Mouse (Mus musculus): Measurements from ENCODE around the gene Clic5. TPM values are rescaled to one million over a fixed set of nuclear protein-coding genes. Genes with fewer than 3 reads are reported as not detected.

Clic5 gene
- polyA plus RNA-seq, 1 experiment from 2014 or later, result 9.8 TPM

DNA sequence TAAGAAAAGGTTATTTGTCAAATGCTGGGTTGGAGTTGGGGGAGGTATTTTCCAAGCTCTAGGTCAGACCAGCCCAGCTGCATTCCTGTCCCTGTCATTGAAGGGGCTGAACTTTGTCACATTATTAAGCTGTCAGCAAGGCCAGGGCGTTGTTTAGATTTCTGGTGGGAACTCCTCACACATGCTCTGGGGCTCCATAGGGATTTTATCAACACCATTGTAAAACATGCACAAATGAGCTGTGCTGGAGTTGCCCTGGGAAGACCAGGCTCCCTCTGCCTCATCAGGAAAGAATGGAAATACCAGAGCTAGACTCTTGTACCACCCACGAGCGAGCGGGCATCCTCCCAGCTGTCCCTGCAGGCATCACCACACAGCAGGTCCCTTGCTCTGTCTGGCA is 112.3 kb downstream of the Clic5 start:
- DNase-seq (ENCODE audit: low spot score), result peak; percentile 80
- no peak overlapping the region for H3K9ac ChIP-seq (ENCODE audit: low read depth, low read length)
- H3K27ac ChIP-seq, result no peak overlapping the region
- WGBS, result 31% methylated on average over 4 of the region's 4 CpGs
- H3K4me1 ChIP-seq (replicated peaks; ENCODE audit: insufficient read depth, low read length), result peaks cover 7% of the 10 kb centered on the region; the same call in 1 of the 2 replicates
- no peaks in the 10 kb centered on the region for H3K9me3 ChIP-seq (replicated peaks; ENCODE audit: low read length)
- no peak overlapping the region for H3K4me2 ChIP-seq (ENCODE audit: low read length)
- H3K27me3 ChIP-seq (ENCODE audit: insufficient read depth, low read length), result no peaks in the 10 kb centered on the region
- H3K36me3 ChIP-seq (ENCODE audit: insufficient read depth, low read length), result no peaks in the 10 kb centered on the region
- ATAC-seq (replicated peaks; ENCODE audit: low FRiP score, low read depth), result 0 out of 2 replicates have a peak, but pooled peaks have one; percentile 36
- no peak for TF ChIP-seq CTCF (IDR thresholded peaks at IDR 0.05; ENCODE audit: low read depth)
- no peak overlapping the region for H3K4me3 ChIP-seq (replicated peaks; ENCODE audit: low read depth, low read length)

DNA sequence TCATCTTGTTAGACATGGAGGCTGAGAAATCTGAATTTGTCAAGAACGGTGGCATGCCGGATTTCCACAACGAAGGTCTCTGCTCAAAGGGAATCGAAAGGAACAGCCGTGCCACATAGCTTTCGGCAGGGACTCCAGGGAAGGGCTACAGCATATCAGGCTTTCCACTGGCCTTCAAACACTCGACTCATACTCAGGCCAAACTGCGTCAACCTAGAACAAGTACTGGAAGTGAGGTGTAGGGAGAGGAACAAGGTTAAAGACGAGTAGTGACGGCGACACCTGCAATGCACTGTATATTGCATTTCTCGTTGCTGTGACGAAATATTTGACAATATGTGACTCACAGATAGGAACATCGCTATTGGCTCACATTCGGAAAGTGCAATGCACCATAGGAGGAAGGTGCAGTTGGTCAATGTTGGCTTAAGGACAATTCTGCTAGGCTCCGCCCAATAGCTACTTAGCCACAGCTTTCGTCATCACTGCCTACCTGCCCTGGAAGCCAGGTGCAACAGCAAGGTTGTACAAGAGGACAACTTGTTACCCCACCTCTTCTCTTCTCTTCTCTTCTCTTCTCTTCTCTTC is 112.9 kb downstream of the Clic5 start:
- Histone ChIP-seq H3K4me2 (ENCODE audit: low read length) (no peak overlapping the region), H3K27ac (no peak overlapping the region), H3K4me1 (replicated peaks; ENCODE audit: insufficient read depth, low read length) (peaks cover 7% of the 10 kb centered on the region; the same call in 1 of the 2 replicates), H3K27me3 (ENCODE audit: insufficient read depth, low read length) (no peaks in the 10 kb centered on the region), H3K9me3 (replicated peaks; ENCODE audit: low read length) (no peaks in the 10 kb centered on the region), H3K36me3 (ENCODE audit: insufficient read depth, low read length) (no peaks in the 10 kb centered on the region), H3K4me3 (replicated peaks; ENCODE audit: low read depth, low read length) (no peak overlapping the region), H3K9ac (ENCODE audit: low read depth, low read length) (no peak overlapping the region)
- DNase-seq (ENCODE audit: low spot score), result no peak
- WGBS, result 89% methylated on average over 17 of the region's 17 CpGs
- ATAC-seq (replicated peaks; ENCODE audit: low FRiP score, low read depth), result no peak
- no peak for TF ChIP-seq CTCF (IDR thresholded peaks at IDR 0.05; ENCODE audit: low read depth)

DNA sequence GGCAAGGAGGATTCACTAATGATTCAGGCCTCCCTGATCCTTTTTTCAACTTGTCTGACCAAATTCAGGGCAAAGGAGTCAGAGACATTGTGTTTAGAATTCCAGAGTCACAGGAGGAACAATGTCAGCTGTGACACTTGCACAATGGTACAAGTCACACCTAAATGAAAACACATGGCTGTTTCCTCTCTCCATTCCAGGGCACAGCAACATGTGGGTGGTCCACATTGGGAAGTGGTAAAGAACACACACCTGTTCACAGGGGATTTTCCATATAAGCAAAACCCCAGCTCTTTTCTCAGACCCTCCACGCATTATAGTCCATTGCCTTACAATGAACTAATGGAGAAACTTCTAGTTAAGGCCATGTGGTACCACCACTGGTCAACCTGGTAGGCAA is 115.7 kb downstream of the Clic5 start:
- WGBS, result 100% methylated on average over 1 of the region's 1 CpGs
- no peaks in the 10 kb centered on the region for H3K9me3 ChIP-seq (replicated peaks; ENCODE audit: low read length)
- DNase-seq (ENCODE audit: low spot score) (no peak), ATAC-seq (replicated peaks; ENCODE audit: low FRiP score, low read depth) (no peak)
- no peak overlapping the region for H3K4me2 ChIP-seq (ENCODE audit: low read length)
- H3K27me3 ChIP-seq (ENCODE audit: insufficient read depth, low read length), result no peaks in the 10 kb centered on the region
- no peaks in the 10 kb centered on the region for H3K36me3 ChIP-seq (ENCODE audit: insufficient read depth, low read length)
- peaks cover 7% of the 10 kb centered on the region; the same call in 1 of the 2 replicates for H3K4me1 ChIP-seq (replicated peaks; ENCODE audit: insufficient read depth, low read length)
- no peak for TF ChIP-seq CTCF (IDR thresholded peaks at IDR 0.05; ENCODE audit: low read depth)
- no peak overlapping the region for H3K27ac ChIP-seq
- H3K4me3 ChIP-seq (replicated peaks; ENCODE audit: low read depth, low read length), result no peak overlapping the region
- H3K9ac ChIP-seq (ENCODE audit: low read depth, low read length), result no peak overlapping the region

DNA sequence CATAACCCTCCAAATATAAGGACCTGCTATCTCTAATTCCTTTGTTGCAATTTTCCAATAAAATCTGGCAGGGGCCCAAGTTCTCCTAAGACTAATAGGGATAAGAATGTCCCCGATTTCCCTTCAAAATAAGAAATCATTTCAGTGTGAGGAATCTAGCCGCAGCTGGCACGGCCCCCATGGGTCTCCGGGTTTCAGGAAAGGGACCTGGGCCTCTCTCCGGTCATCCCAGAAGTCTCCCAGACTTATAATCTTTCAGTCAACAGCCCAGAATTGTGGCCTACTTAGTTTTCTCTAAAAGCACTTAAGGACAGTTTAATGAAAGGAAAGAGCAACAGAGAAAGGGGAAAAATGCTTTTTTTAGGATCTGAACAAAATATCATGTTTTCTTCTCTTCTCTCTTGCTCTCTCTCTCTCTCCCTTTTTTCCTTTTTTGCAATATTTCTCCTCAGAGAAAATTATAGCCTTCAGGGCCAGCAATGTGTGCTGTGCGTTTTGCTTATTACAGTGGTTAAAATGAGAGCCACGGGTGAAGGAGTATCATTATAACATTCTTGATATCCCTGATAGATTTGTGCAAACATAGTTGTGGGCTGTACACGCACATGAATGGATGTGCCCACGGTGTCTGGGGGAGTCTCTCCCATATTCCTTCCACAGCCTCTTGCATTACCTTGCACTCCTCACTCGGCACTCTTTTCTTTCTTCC is 121.7 kb downstream of the Clic5 start:
- H3K4me2 ChIP-seq (ENCODE audit: low read length), result no peak overlapping the region
- no peaks in the 10 kb centered on the region for H3K27me3 ChIP-seq (ENCODE audit: insufficient read depth, low read length)
- no peak for TF ChIP-seq CTCF (IDR thresholded peaks at IDR 0.05; ENCODE audit: low read depth)
- H3K4me3 ChIP-seq (replicated peaks; ENCODE audit: low read depth, low read length), result no peak overlapping the region
- ATAC-seq (replicated peaks; ENCODE audit: low FRiP score, low read depth), result no peak
- H3K27ac ChIP-seq, result no peak overlapping the region
- no peaks in the 10 kb centered on the region for H3K9me3 ChIP-seq (replicated peaks; ENCODE audit: low read length)
- DNase-seq (ENCODE audit: low spot score), result no peak
- H3K36me3 ChIP-seq (ENCODE audit: insufficient read depth, low read length), result no peaks in the 10 kb centered on the region
- WGBS, result 51% methylated on average over 10 of the region's 10 CpGs
- no peak overlapping the region for H3K9ac ChIP-seq (ENCODE audit: low read depth, low read length)
- no peaks in the 10 kb centered on the region for H3K4me1 ChIP-seq (replicated peaks; ENCODE audit: insufficient read depth, low read length)

DNA sequence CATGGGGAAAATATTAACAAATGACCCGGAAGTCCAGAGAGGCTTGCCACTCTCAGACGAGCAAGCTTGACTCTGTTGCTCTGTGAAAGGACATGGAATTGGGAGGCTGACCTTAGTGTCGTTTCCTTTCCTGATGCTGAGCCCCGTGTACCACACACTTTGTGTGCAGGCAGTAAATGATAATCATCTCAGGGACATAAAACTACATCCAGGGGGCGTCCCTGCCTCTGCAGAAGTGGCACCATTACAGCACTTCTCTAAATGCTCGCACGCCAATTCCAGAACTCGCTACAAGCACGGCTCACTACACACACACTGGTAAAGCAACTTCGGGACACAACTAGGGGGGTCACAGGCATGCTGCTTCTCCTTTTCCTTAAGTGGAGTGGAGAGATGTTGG is 136.9 kb downstream of the Clic5 start:
- no peak overlapping the region for H3K27ac ChIP-seq
- no peaks in the 10 kb centered on the region for H3K4me1 ChIP-seq (replicated peaks; ENCODE audit: insufficient read depth, low read length)
- H3K4me2 ChIP-seq (ENCODE audit: low read length), result no peak overlapping the region
- no peak overlapping the region for H3K9ac ChIP-seq (ENCODE audit: low read depth, low read length)
- no peak overlapping the region for H3K4me3 ChIP-seq (replicated peaks; ENCODE audit: low read depth, low read length)
- no peaks in the 10 kb centered on the region for H3K9me3 ChIP-seq (replicated peaks; ENCODE audit: low read length)
- DNase-seq (ENCODE audit: low spot score), result no peak
- H3K27me3 ChIP-seq (ENCODE audit: insufficient read depth, low read length), result no peaks in the 10 kb centered on the region
- no peak for ATAC-seq (replicated peaks; ENCODE audit: low FRiP score, low read depth)
- 65% methylated on average over 10 of the region's 10 CpGs for WGBS
- no peak for TF ChIP-seq CTCF (IDR thresholded peaks at IDR 0.05; ENCODE audit: low read depth)
- no peaks in the 10 kb centered on the region for H3K36me3 ChIP-seq (ENCODE audit: insufficient read depth, low read length)

DNA sequence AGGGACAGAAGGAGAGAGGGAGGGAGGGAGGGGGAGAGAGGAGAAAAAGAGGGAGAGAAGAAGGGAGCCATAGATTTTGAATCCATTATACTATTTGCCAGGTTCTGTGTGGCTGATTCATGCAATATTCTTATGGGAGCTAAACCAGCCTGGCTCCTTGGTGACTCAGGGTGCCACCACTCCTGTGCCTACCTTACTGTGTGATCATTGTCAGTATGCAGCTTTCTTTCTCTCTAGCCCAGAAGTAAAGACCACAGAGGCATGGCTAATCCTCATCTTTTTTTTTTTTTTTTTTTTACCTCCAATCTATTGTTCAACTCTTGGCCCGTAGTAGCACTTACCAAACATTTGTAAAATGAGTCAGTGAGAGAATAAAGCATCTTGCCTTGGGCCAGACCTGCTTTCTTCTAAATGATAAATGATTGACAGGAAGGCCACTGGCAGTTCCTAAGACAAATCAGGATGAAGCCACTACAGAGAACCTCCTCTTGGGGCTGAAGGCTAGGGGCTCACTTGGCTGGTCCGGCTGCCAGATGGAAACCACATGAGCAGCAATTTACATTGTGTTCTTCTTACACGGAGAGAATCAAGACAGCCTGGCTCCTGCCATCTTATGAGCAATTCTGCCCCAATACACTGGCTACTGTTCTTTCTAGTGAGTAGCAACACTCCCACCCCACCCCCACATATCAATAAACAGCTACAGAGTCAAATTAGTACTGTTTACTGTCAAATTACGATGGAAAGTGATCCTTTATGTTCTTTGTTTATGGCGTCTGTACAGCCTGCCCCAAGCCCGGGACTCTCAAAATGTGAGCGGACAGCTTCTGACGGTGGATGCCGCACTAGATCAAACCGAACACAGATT is 139.1 kb downstream of the Clic5 start:
- no peak for ATAC-seq (replicated peaks; ENCODE audit: low FRiP score, low read depth)

More for the DNA sequence above, 139.1 kb downstream of the Clic5 start:
- no peaks in the 10 kb centered on the region for H3K27me3 ChIP-seq (ENCODE audit: insufficient read depth, low read length)
- peak overlapping the region; percentile 32 for H3K4me2 ChIP-seq (ENCODE audit: low read length)
- peak; percentile 5 for DNase-seq (ENCODE audit: low spot score)
- H3K27ac ChIP-seq, result no peak overlapping the region
- no peak overlapping the region for H3K4me3 ChIP-seq (replicated peaks; ENCODE audit: low read depth, low read length)
- no peaks in the 10 kb centered on the region for H3K4me1 ChIP-seq (replicated peaks; ENCODE audit: insufficient read depth, low read length)
- H3K9ac ChIP-seq (ENCODE audit: low read depth, low read length), result no peak overlapping the region
- H3K9me3 ChIP-seq (replicated peaks; ENCODE audit: low read length), result no peaks in the 10 kb centered on the region
- no peaks in the 10 kb centered on the region for H3K36me3 ChIP-seq (ENCODE audit: insufficient read depth, low read length)
- no peak for TF ChIP-seq CTCF (IDR thresholded peaks at IDR 0.05; ENCODE audit: low read depth)
- WGBS, result 31% methylated on average over 10 of the region's 10 CpGs

Data from kidney, postnatal 0 days (tissue).